Mouse (Mus musculus): ENCODE results near the gene Stk32b.

Stk32b gene

DNA sequence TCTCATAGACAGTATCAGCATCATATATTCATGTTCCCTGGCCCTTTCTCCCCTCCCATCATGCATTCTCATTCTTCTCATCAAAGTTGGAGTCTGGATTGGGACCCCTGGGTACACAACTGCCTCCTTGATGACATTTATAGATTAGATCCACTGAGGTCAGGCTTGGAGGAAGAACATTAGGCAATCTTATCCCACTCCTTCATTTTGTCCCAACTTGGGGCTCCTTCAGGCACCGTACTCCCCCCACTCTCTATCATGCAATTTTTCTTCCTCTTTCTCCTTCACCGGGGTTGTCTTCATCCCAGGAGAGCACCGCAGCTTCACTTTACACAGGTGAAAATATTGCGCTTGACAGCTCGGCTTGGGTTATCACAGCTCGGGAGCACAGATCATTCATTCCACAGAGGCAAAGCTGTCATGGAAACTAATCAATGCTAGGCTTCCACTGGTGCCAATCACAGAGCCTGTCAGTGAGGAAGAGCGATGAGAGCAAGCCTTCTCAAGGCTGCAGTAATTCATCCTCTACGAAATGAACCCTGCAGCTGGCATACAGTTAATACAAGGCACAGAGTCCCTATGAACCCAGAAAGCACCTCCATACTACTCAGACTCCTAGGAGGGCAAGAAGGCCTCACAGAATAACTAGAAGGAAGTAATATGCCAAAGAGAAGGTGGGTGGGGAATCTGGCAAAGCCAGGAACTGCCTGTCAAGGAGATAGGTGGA lies 89.4 kb downstream of the Stk32b start:
- TF ChIP-seq GATA4 (IDR thresholded peaks at IDR 0.05; ENCODE audit: insufficient replicate concordance, low read length): no peak

DNA sequence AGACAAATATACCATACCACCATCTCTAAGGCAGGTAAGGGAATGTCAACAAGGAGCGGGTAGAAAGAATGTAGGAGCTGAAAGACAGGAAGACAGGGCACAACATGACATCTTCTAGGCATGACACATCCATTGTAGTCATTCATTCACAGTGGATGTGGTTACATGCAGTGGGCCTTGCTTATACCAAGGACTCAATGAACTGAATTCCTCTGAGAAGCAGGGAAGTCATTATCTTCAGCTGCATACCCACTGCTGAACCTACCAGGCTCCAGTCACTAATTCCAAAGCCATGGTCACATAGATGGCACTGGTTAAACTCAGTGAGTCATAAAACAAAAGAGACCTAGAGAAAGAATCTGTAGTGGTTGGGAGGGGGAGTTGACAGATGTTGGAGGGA lies 105.1 kb downstream of the Stk32b start:
- no peak for TF ChIP-seq GATA4 (IDR thresholded peaks at IDR 0.05; ENCODE audit: insufficient replicate concordance, low read length)

DNA sequence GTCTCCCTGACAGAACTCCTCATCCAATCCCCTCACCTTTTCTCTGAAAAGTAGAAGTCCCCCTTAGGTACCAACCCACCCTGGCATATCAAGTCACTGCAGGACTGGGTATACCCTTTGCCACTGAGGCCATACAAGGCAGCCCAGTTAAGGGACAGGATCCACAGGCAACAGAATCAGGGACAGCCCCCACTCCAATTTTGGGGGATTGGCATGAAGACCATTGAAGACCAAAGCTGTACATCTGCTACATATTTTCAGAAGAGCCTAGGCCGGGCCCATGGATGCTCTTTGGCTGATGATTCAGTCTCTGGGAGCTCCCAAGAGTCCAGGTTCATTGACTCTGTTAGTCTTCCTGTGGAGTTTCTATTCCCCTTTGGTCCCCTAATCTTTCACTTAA lies 117.4 kb downstream of the Stk32b start:
- no peak for TF ChIP-seq GATA4 (IDR thresholded peaks at IDR 0.05; ENCODE audit: insufficient replicate concordance, low read length)

GRCm38 (mm10) chr5:37598271-37598670 lies 118.7 kb downstream of the Stk32b start:
- TF ChIP-seq GATA4 (IDR thresholded peaks at IDR 0.05; ENCODE audit: insufficient replicate concordance, low read length): no peak

DNA sequence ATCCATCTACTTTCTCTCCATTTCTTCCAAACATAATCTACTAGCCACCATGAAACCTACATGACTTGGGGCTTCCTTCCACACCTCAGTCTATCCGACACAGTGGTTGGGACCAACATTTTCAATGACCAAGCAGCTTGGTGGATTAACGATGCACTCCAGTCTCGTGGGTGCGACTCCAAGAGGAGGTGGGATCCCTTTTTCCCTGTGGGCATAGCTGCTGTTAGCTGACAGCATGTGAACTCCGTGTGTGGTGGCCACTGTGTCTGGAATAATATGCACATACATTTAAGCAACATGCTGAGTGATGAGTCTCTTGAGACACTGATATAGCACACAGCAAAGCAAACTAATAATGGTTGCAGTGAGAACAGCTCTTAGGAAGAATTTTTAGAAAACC lies 124.6 kb downstream of the Stk32b start:
- TF ChIP-seq GATA4 (IDR thresholded peaks at IDR 0.05; ENCODE audit: insufficient replicate concordance, low read length): no peak

- TF ChIP-seq GATA4 (IDR thresholded peaks at IDR 0.05; ENCODE audit: insufficient replicate concordance, low read length): no peak
Observed at GRCm38 (mm10) chr5:37587861-37588260, 129.1 kb downstream of the Stk32b start.

DNA sequence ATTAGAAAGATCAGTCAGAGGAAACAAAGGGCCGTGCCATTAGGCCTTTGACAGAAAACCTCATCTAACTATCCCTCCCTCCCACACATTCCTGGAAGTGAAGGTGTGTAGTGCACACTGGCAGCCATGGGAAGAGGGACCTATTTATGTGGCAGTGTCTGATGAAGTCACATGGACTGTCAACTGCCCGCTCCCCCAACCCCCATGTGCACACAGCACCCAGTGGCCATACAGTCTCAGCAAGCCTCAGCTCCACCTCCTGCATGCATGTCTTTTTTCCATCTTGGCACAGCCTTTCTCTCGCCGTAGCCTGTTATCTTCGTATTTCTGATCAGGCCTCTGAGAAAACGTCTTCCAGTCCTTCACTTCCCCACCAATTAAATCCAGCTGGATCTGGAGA lies 130.9 kb downstream of the Stk32b start:
- no peak for TF ChIP-seq GATA4 (IDR thresholded peaks at IDR 0.05; ENCODE audit: insufficient replicate concordance, low read length)

DNA sequence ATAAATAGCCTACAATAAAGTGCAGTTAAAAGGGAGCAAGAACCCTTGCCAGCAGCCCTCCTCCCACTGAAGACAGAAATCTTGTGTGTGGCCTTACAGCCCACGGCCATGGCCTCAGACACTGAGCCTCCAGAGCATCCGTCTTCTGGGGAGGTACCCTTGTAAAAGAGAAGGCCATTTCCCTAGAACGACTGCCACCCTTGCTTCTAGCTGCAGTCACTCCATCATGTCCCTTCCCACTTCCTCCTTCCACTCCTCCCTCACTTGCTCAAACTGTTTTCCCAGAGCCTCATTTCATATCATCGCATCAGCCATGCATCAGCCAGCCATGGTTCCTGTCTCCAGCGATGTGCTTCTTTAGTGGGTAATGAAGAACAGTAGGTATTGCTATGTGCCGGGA lies 141.5 kb downstream of the Stk32b start:
- TF ChIP-seq GATA4 (IDR thresholded peaks at IDR 0.05; ENCODE audit: insufficient replicate concordance, low read length): no peak

- TF ChIP-seq GATA4 (IDR thresholded peaks at IDR 0.05; ENCODE audit: insufficient replicate concordance, low read length): no peak
Observed at GRCm38 (mm10) chr5:37557274-37557815, 159.6 kb downstream of the Stk32b start.

DNA sequence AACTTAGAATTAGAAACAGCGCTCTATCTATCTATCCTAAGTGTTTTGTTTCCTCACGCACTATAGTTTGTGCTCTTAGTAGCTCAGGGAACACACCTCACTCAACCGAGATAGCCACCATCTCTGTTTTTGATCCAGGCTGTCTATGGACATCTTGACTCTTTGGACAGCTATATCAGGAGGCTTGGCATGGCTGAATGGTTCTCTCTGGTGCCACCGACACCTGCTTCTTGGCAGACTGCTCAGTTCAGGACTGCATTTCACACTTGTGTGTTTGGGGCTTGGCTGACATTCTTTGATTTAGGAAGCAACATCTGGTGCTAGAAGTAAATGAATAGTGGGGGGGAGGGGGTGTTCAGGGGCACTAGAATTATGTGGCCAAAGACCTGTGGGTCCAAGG lies 162.7 kb downstream of the Stk32b start:
- TF ChIP-seq GATA4 (IDR thresholded peaks at IDR 0.05; ENCODE audit: insufficient replicate concordance, low read length): no peak

- no peak for TF ChIP-seq GATA4 (IDR thresholded peaks at IDR 0.05; ENCODE audit: insufficient replicate concordance, low read length)
Observed at GRCm38 (mm10) chr5:37551649-37552048, 165.3 kb downstream of the Stk32b start.

DNA sequence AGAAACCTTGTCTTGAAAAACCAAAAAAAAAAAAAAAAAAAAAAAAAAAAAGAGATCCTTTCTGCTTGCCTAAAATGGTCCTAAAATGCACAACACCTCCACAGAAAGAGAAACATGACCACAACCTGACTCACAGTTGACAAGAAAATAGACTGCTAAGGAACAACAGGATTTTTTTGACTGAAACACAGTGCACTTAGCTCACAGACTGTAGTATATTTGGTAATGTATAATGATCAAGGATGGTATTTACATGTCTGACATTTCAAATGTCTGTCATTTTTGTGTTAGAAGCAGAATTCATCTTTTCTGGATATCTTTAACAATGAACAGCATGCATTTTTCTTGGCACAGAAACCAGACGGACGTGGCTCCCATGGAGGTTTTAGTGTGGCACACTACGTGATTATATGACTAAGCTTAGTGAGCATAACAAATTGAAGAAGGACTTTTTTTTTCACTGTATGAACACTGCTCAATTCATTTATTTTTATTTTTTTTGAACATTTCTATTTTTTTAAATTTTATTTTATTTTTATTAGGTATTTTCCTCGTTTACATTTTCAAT lies 181.2 kb downstream of the Stk32b start:
- no peak for TF ChIP-seq GATA4 (IDR thresholded peaks at IDR 0.05; ENCODE audit: insufficient replicate concordance, low read length)

GRCm38 (mm10) chr5:37535227-37535626 lies 181.7 kb downstream of the Stk32b start:
- TF ChIP-seq GATA4 (IDR thresholded peaks at IDR 0.05; ENCODE audit: insufficient replicate concordance, low read length): no peak

DNA sequence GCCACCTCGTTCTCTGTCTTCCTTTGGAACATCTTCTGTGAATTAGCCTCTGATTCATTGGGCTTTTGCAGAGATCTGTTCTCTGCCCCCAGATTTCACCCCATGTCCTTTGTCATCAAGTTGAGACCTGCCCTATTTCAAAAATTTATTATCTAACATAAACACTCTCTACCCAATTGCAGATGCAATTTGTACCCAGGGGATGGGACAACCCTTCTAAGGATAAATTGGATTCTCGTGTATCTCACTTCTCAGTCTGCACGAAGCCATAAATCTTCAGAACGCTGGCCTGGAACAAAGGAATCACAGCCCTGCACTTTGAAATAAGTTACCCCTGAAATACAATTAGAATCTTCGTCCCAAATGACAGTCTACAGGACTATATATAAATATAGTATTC lies 191.6 kb downstream of the Stk32b start:
- no peak for TF ChIP-seq GATA4 (IDR thresholded peaks at IDR 0.05; ENCODE audit: insufficient replicate concordance, low read length)

- TF ChIP-seq GATA4 (IDR thresholded peaks at IDR 0.05; ENCODE audit: insufficient replicate concordance, low read length): no peak
Observed at GRCm38 (mm10) chr5:37520441-37520840, 196.5 kb downstream of the Stk32b start.

DNA sequence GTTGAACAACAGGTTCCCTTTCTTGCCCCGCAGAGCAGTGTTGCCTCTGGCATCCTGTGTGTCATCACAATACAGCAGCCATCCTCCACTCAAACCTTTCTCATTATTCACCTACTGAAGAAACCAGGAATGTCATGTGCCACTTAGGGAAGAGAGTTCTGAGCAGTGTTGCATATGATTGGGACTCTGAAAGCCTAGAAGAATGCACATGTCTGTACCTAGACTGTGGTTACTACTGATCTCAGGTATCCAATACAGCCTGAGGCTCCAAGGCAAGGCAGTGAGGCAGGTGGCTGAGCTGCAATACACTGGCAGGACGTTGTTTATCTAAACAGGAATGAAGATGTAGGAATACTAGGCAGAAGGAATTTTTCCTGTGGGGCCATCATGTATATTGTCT lies 204.5 kb downstream of the Stk32b start:
- no peak for TF ChIP-seq GATA4 (IDR thresholded peaks at IDR 0.05; ENCODE audit: insufficient replicate concordance, low read length)
